In the genomic region with DNA sequence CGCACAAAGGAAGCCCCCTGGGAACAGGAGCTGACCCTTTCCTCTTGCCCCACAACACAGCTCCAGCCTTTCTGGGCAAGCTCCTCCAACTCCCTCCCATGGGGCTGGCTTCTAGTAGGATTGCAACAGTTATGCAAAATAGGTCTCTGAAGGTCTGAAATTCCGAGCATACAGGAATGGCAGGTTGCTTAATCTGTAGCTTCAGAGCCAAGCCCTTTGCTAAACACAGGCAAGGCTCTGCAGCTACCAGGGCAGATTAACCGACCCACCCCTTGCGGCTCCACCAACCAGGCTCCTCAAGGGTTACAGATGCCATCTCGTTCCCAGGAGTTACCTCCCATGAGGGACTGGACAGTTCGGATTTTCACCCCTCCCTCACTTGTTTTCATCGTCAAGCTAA, we compare ENCODE assay signal across 8 mouse cellular contexts.
DNase-seq lines count a peak whose midpoint lies in the region; ATAC-seq and TF ChIP-seq lines count a peak whose summit lies in the region.

No protein-coding gene starts in this region.

- no peak for ATAC-seq in monocyte, adult 5-6 weeks (replicated peaks; ENCODE audit: insufficient number of reproducible peaks, low FRiP score, low TSS enrichment, poor library complexity, severe bottlenecking)

- H3K79me2 ChIP-seq in liver, adult 2 months (ENCODE audit: control insufficient read depth, insufficient read depth, low read length), result no peaks in the 10 kb centered on the region

- H3K36me3 ChIP-seq in liver, adult 2 months (ENCODE audit: control insufficient read depth, insufficient read depth, low read length), result no peaks in the 10 kb centered on the region

- H3K27ac ChIP-seq in layer of hippocampus, adult 2 months, result peak overlapping the region; percentile 67
- H3K27ac ChIP-seq in liver, adult 2 months (replicated peaks; ENCODE audit: insufficient read depth, low read depth, low read length), result no peak overlapping the region

- no peaks in the 10 kb centered on the region for H3K27me3 ChIP-seq in liver, adult 2 months (ENCODE audit: control insufficient read depth, insufficient read depth, low read length)

- DNase-seq in layer of hippocampus, adult 2 months (ENCODE audit: low spot score in 2 of 2), result no peak
- no peak for DNase-seq in layer of hippocampus, postnatal 36 days
- DNase-seq in fibroblast of lung, adult 2 months (ENCODE audit: low read depth), result peak; percentile 84
- peak; percentile 45 to 57 for DNase-seq in heart, postnatal 36 days
- peak; percentile 79 for DNase-seq in liver, adult 2 months (ENCODE audit: extremely low read depth, low read depth, low spot score)
- DNase-seq in retina, embryonic 14.5 days (ENCODE audit: low spot score), result peak; percentile 43
- DNase-seq in cerebellum, adult 11 months, result no peak

- H3K4me3 ChIP-seq in layer of hippocampus, adult 2 months, result peak overlapping the region; percentile 5; the same call in 1 of the 2 replicates
- no peak overlapping the region for H3K4me3 ChIP-seq in liver, adult 2 months (ENCODE audit: insufficient read depth, low read depth, low read length)

- TF ChIP-seq CTCF in layer of hippocampus, adult 2 months (conservative IDR thresholded peaks at IDR 0.05), result no peak
- TF ChIP-seq CTCF in liver, adult 2 months (IDR thresholded peaks at IDR 0.05; ENCODE audit: low read depth, low read length), result no peak

- intact Hi-C loops in heart, postnatal 36 days (cut with DNase I), result no loop called here

- 0 out of 2 replicates have a peak, but pooled peaks cover 2% of the 10 kb centered on the region for H3K4me1 ChIP-seq in liver, adult 2 months (ENCODE audit: control insufficient read depth, insufficient read depth, low read length)

- TF ChIP-seq POLR2A in liver, adult 2 months (IDR thresholded peaks at IDR 0.05; ENCODE audit: extremely low read depth, insufficient read depth, low read length), result no peak

- H3K9ac ChIP-seq in liver, adult 2 months (ENCODE audit: low read depth, low read length), result no peak overlapping the region

- 15% methylated on average over 7 of the region's 7 CpGs for WGBS in liver, adult 2 months

Comparison
In these comparisons a context has a peak if more than half of its experiments do, and no peak if none do; other contexts are left out.
1. DNase-seq: peak in fibroblast of lung, adult 2 months (single experiment), heart, postnatal 36 days (2 of 2), liver, adult 2 months (single experiment) and retina, embryonic 14.5 days (single experiment); none in layer of hippocampus, adult 2 months (0 of 2), layer of hippocampus, postnatal 36 days (0 of 2) and cerebellum, adult 11 months (single experiment).